Mouse (Mus musculus): ENCODE results near the gene Scmh1. TPM values are rescaled to one million over a fixed set of nuclear protein-coding genes. Genes with fewer than 3 reads are reported as not detected.

The Scmh1 gene
- polyA plus RNA-seq, 1 experiment from 2014 or later, result 12.8 TPM

GRCm38 (mm10) chr4:120556592-120556991 is 151.5 kb downstream of the Scmh1 start:
- H3K4me3 ChIP-seq (replicated peaks), result no peak overlapping the region
- ATAC-seq (ENCODE audit: low read depth) (no peak), DNase-seq (no peak)
- peaks cover 94% of the 10 kb centered on the region for H3K36me3 ChIP-seq
- no peak overlapping the region for H3K4me2 ChIP-seq
- no peaks in the 10 kb centered on the region for H3K4me1 ChIP-seq (replicated peaks)
- 82% methylated on average over 6 of the region's 6 CpGs for WGBS (ENCODE audit: insufficient replicate concordance)
- no peak overlapping the region for H3K9ac ChIP-seq
- H3K27me3 ChIP-seq, result no peaks in the 10 kb centered on the region
- no peaks in the 10 kb centered on the region for H3K9me3 ChIP-seq (replicated peaks)
- no peak overlapping the region for H3K27ac ChIP-seq

GRCm38 (mm10) chr4:120565726-120566125 is 160.6 kb downstream of the Scmh1 start:
- 74% methylated on average over 2 of the region's 2 CpGs for WGBS (ENCODE audit: insufficient replicate concordance)
- Histone ChIP-seq H3K4me2 (no peak overlapping the region), H3K9me3 (replicated peaks) (no peaks in the 10 kb centered on the region), H3K27ac (no peak overlapping the region), H3K9ac (no peak overlapping the region), H3K36me3 (peaks cover 59% of the 10 kb centered on the region), H3K27me3 (no peaks in the 10 kb centered on the region), H3K4me3 (replicated peaks) (no peak overlapping the region), H3K4me1 (replicated peaks) (peaks cover 36% of the 10 kb centered on the region)
- ATAC-seq (ENCODE audit: low read depth) (no peak), DNase-seq (no peak)

- Histone ChIP-seq H3K27me3 (no peaks in the 10 kb centered on the region), H3K27ac (peak overlapping the region; percentile 54), H3K9ac (peak overlapping the region; percentile 87), H3K36me3 (peaks cover 36% of the 10 kb centered on the region), H3K9me3 (replicated peaks) (no peaks in the 10 kb centered on the region), H3K4me3 (replicated peaks) (peak overlapping the region; percentile 72), H3K4me2 (peak overlapping the region; percentile 93), H3K4me1 (replicated peaks) (peaks cover 44% of the 10 kb centered on the region)
- 60% methylated on average over 5 of the region's 5 CpGs for WGBS (ENCODE audit: insufficient replicate concordance)
- DNase-seq (no peak), ATAC-seq (ENCODE audit: low read depth) (no peak)
These were observed 162.9 kb downstream of the Scmh1 start for GRCm38 (mm10) chr4:120568005-120568404.

GRCm38 (mm10) chr4:120569025-120569424 is 163.9 kb downstream of the Scmh1 start:
- Histone ChIP-seq H3K27ac (peak overlapping the region; percentile 81), H3K36me3 (peaks cover 26% of the 10 kb centered on the region), H3K9ac (peak overlapping the region; percentile 87), H3K4me3 (replicated peaks) (peak overlapping the region; percentile 72), H3K9me3 (replicated peaks) (no peaks in the 10 kb centered on the region), H3K4me2 (peak overlapping the region; percentile 93), H3K4me1 (replicated peaks) (peaks cover 44% of the 10 kb centered on the region), H3K27me3 (no peaks in the 10 kb centered on the region)
- DNase-seq (peak; percentile 6), ATAC-seq (ENCODE audit: low read depth) (no peak)
- 2% methylated on average over 4 of the region's 4 CpGs for WGBS (ENCODE audit: insufficient replicate concordance)

- peak; percentile 95 for ATAC-seq (ENCODE audit: low read depth)
- peak within 1 kb of the TSS; percentile 87 for H3K9ac ChIP-seq
- no peaks in the 10 kb centered on the region for H3K9me3 ChIP-seq (replicated peaks)
- H3K36me3 ChIP-seq, result peaks cover 19% of the 10 kb centered on the region
- peak; percentile 91 for DNase-seq
- peak within 1 kb of the TSS; percentile 72 for H3K4me3 ChIP-seq (replicated peaks)
- WGBS (ENCODE audit: insufficient replicate concordance), result under 1% methylated on average over 97 of the region's 97 CpGs
- H3K4me2 ChIP-seq, result peak within 1 kb of the TSS; percentile 93
- H3K27ac ChIP-seq, result peak within 1 kb of the TSS; percentile 81
- H3K4me1 ChIP-seq (replicated peaks), result peaks cover 44% of the 10 kb centered on the region
- no peaks in the 10 kb centered on the region for H3K27me3 ChIP-seq
These were observed 164.7 kb downstream of the Scmh1 start, which contains the start of gene Ctps for GRCm38 (mm10) chr4:120569486-120570437. Gene Ctps (minus strand): TSS chr4:120570276.

- 2% methylated on average over 27 of the region's 27 CpGs for WGBS (ENCODE audit: insufficient replicate concordance)
- Histone ChIP-seq H3K9me3 (replicated peaks) (no peaks in the 10 kb centered on the region), H3K9ac (peak overlapping the region; percentile 87), H3K36me3 (peaks cover 11% of the 10 kb centered on the region), H3K4me1 (replicated peaks) (peaks cover 44% of the 10 kb centered on the region), H3K27ac (peak overlapping the region; percentile 81), H3K4me2 (peak overlapping the region; percentile 93), H3K27me3 (no peaks in the 10 kb centered on the region), H3K4me3 (replicated peaks) (peak overlapping the region; percentile 72)
- no peak for DNase-seq
- ATAC-seq (ENCODE audit: low read depth), result peak; percentile 59
These were observed 165.5 kb downstream of the Scmh1 start for GRCm38 (mm10) chr4:120570438-120571069.

GRCm38 (mm10) chr4:120571070-120571464 is 166.0 kb downstream of the Scmh1 start:
- Histone ChIP-seq H3K36me3 (peaks cover 8% of the 10 kb centered on the region; the same call in 1 of the 2 replicates), H3K4me3 (replicated peaks) (peak overlapping the region; percentile 72), H3K27ac (no peak overlapping the region)

GRCm38 (mm10) chr4:120571691-120572090 is 166.6 kb downstream of the Scmh1 start:
- WGBS (ENCODE audit: insufficient replicate concordance), result 66% methylated on average over 3 of the region's 3 CpGs
- Histone ChIP-seq H3K4me2 (no peak overlapping the region), H3K27ac (no peak overlapping the region), H3K4me1 (replicated peaks) (peaks cover 38% of the 10 kb centered on the region), H3K4me3 (replicated peaks) (no peak overlapping the region), H3K9ac (no peak overlapping the region), H3K27me3 (no peaks in the 10 kb centered on the region), H3K9me3 (replicated peaks) (no peaks in the 10 kb centered on the region), H3K36me3 (0 out of 2 replicates have a peak, but pooled peaks cover 3% of the 10 kb centered on the region)
- ATAC-seq (ENCODE audit: low read depth) (no peak), DNase-seq (no peak)

More at GRCm38 (mm10) chr4:120571070-120571464, 166.0 kb downstream of the Scmh1 start:
- H3K9ac ChIP-seq, result peak overlapping the region; percentile 87
- H3K27me3 ChIP-seq, result no peaks in the 10 kb centered on the region
- H3K9me3 ChIP-seq (replicated peaks), result no peaks in the 10 kb centered on the region
- DNase-seq (no peak), ATAC-seq (ENCODE audit: low read depth) (no peak)
- WGBS (ENCODE audit: insufficient replicate concordance), result 70% methylated on average over 3 of the region's 3 CpGs
- peaks cover 44% of the 10 kb centered on the region for H3K4me1 ChIP-seq (replicated peaks)
- H3K4me2 ChIP-seq, result peak overlapping the region; percentile 93

Other genes starting within 250 kb of the Scmh1 start
- gene Edn2, start 244.1 kb upstream of the Scmh1 start, polyA plus RNA-seq (2015; fragmentation: Nextera tagmentation; extraction: Ambion mirVana), result 0.07 and 0.24 TPM in 2 replicates
- not detected in 2 replicates for gene Foxo6, start 117.9 kb upstream of the Scmh1 start, polyA plus RNA-seq (2015; fragmentation: Nextera tagmentation; extraction: Ambion mirVana)
- not detected in 2 replicates for gene Slfnl1, start 127.0 kb downstream of the Scmh1 start, polyA plus RNA-seq (2015; fragmentation: Nextera tagmentation; extraction: Ambion mirVana)
- gene Ctps, start 165.0 kb downstream of the Scmh1 start, polyA plus RNA-seq (2015; fragmentation: Nextera tagmentation; extraction: Ambion mirVana), result 50.2 and 58.5 TPM in 2 replicates
- gene Gm8439, start 183.5 kb downstream of the Scmh1 start, polyA plus RNA-seq (2015; fragmentation: Nextera tagmentation; extraction: Ambion mirVana), result not detected in 2 replicates